Comparison of ENCODE assay signal across 8 mouse cellular contexts in genomic region chr17:50509251-50510104, GRCm38 (mm10). TPM values are rescaled to one million over a fixed set of nuclear protein-coding genes. Genes with fewer than 3 reads are reported as not detected.
A peak's percentile ranks its signal among the peaks of the same experiment; 100 is the strongest.
DNase-seq lines count a peak whose midpoint lies in the region; ATAC-seq and TF ChIP-seq lines count a peak whose summit lies in the region.

Plcl2 (plus strand) TSS chr17:50509403.

- no peaks in the 10 kb centered on the region for H3K9me3 ChIP-seq in forebrain, embryonic 16.5 days (ENCODE audit: control insufficient read depth, low read length)
- no peaks in the 10 kb centered on the region for H3K9me3 ChIP-seq in lung, embryonic 16.5 days (ENCODE audit: control insufficient read depth, low read length)

- WGBS in forebrain, embryonic 16.5 days = under 1% methylated on average over 77 of the region's 95 CpGs
- WGBS in lung, embryonic 16.5 days = under 1% methylated on average over 60 of the region's 95 CpGs

- intact Hi-C loops in heart, postnatal 36 days (cut with DNase I) = loop anchor here (1.0 to 5.0 kb wide), 4 partner anchors 39 to 288 kb away; partner anchors contain the start of gene Dazl

- no peak for TF ChIP-seq CTCF in layer of hippocampus, adult 2 months (conservative IDR thresholded peaks at IDR 0.05)

- H3K4me3 ChIP-seq in forebrain, embryonic 16.5 days (replicated peaks; ENCODE audit: low read length) = peak within 1 kb of the TSS; percentile 86
- H3K4me3 ChIP-seq in layer of hippocampus, adult 2 months = peak within 1 kb of the TSS; percentile 90
- H3K4me3 ChIP-seq in lung, embryonic 16.5 days (ENCODE audit: low read length) = peak within 1 kb of the TSS; percentile 76

- H3K9ac ChIP-seq in forebrain, embryonic 16.5 days (replicated peaks; ENCODE audit: low read depth, low read length) = peak within 1 kb of the TSS; percentile 97
- H3K9ac ChIP-seq in lung, embryonic 16.5 days (ENCODE audit: low read length) = peak within 1 kb of the TSS; percentile 84

- no peaks in the 10 kb centered on the region for H3K36me3 ChIP-seq in forebrain, embryonic 16.5 days (ENCODE audit: control insufficient read depth, insufficient read depth)
- H3K36me3 ChIP-seq in lung, embryonic 16.5 days (ENCODE audit: control insufficient read depth, insufficient read depth, low read length) = no peaks in the 10 kb centered on the region

- DNase-seq in ES-CJ7 (ENCODE audit: low read depth, low spot score) = peak; percentile 43
- peak; percentile 60 to 79 for DNase-seq in cerebellum, adult 18-20 months
- peak; percentile 66 to 82 for DNase-seq in heart, postnatal 36 days
- peak in 1 of 2 experiments; percentile 31 for DNase-seq in layer of hippocampus, adult 2 months (ENCODE audit: low spot score in 2 of 2)
- peak; percentile 65 to 71 for DNase-seq in thymus, adult 18-20 months

- no peaks in the 10 kb centered on the region for H3K27me3 ChIP-seq in forebrain, embryonic 16.5 days (replicated peaks; ENCODE audit: control insufficient read depth, insufficient read depth, low read length)
- H3K27me3 ChIP-seq in lung, embryonic 16.5 days (ENCODE audit: control insufficient read depth, insufficient read depth, low read depth, low read length) = no peaks in the 10 kb centered on the region

- ATAC-seq in forebrain, embryonic 16.5 days = peak; percentile 63
- peak; percentile 74 for ATAC-seq in lung, embryonic 16.5 days (ENCODE audit: low read depth)
- ATAC-seq in neutrophil, adult 5-6 weeks (ENCODE audit: extremely low read depth, insufficient number of reproducible peaks, low FRiP score, poor library complexity, severe bottlenecking) = peak; percentile 38

- peaks cover 27% of the 10 kb centered on the region for H3K4me1 ChIP-seq in forebrain, embryonic 16.5 days (replicated peaks; ENCODE audit: control insufficient read depth, insufficient read depth, low read length)
- peaks cover 10% of the 10 kb centered on the region; the same call in 1 of the 2 replicates for H3K4me1 ChIP-seq in lung, embryonic 16.5 days (replicated peaks; ENCODE audit: control insufficient read depth, insufficient read depth, low read length)

- H3K4me2 ChIP-seq in forebrain, embryonic 16.5 days (ENCODE audit: low read length) = peak within 1 kb of the TSS; percentile 80
- peak within 1 kb of the TSS; percentile 65 for H3K4me2 ChIP-seq in lung, embryonic 16.5 days (ENCODE audit: low read depth, low read length)

- peak within 1 kb of the TSS; percentile 95 for H3K27ac ChIP-seq in forebrain, embryonic 16.5 days (ENCODE audit: low read length)
- peak within 1 kb of the TSS; percentile 94 for H3K27ac ChIP-seq in layer of hippocampus, adult 2 months
- H3K27ac ChIP-seq in lung, embryonic 16.5 days (ENCODE audit: low read length) = peak within 1 kb of the TSS; percentile 60; the same call in 1 of the 2 replicates

RNA-seq across cellular contexts. Expression of gene Plcl2, which starts in this region (rescaled TPM):
- polyA plus RNA-seq in forebrain, embryonic 16.5 days (2015; fragmentation: Nextera tagmentation; extraction: Ambion mirVana) = 9.7 and 11.2 TPM in 2 replicates
- total RNA-seq in heart, postnatal 36 days (2021) = 10 to 100 TPM in 1 of 2 experiments, 1 to 10 TPM in 1; 7.9 to 11.5 TPM
- 10 to 100 TPM; 55.1 to 58.0 TPM for total RNA-seq in layer of hippocampus, adult 2 months (2021)
- 2.4 and 2.7 TPM in 2 replicates for polyA plus RNA-seq in lung, embryonic 16.5 days (2015; fragmentation: Nextera tagmentation; extraction: Ambion mirVana)
- 93.9 and 102 TPM in 2 replicates for total RNA-seq in neutrophil, adult 5-6 weeks (2017)
